Mouse (Mus musculus): ENCODE measurements around the gene Atp6v1e2.

GRCm38 (mm10) chr17:86976387-86976786 is 28.7 kb upstream of the Atp6v1e2 start:
- no peak for TF ChIP-seq CTCF (IDR thresholded peaks at IDR 0.05; ENCODE audit: borderline replicate concordance, insufficient read depth, low read depth, low read length)
- no peak for TF ChIP-seq POLR2A (IDR thresholded peaks at IDR 0.05; ENCODE audit: borderline replicate concordance, insufficient read depth, low read length)

Data from cerebellum, adult 2 months (tissue).